11 mouse cellular contexts compared by ENCODE assay signal in genomic region chr2:34773673-34774072, GRCm38 (mm10). TPM values are rescaled to one million over a fixed set of nuclear protein-coding genes. Genes with fewer than 3 reads are reported as not detected.
A peak's percentile ranks its signal among the peaks of the same experiment; 100 is the strongest.
DNase-seq lines count a peak whose midpoint lies in the region; ATAC-seq and TF ChIP-seq lines count a peak whose summit lies in the region.
"Had no signal": no experiment of that assay in that cellular context is flagged by ENCODE, and none has a peak within 500 bp of the region (broad histone marks: within the 10 kb centered on the region; RNA-seq: fewer than 3 reads in every experiment).

No protein-coding gene starts in this region.

- DNase-seq in CD4-positive, CD25-positive, alpha-beta regulatory T cell, adult 2 months (ENCODE audit: low read depth, low spot score), result peak; percentile 22
- DNase-seq in testis, postnatal 14 days (ENCODE audit: low spot score), result no peak
- no peak for DNase-seq in cerebellum, postnatal 25 days
- DNase-seq in frontal cortex, postnatal 25 days (ENCODE audit: low spot score in 2 of 2), result no peak
- DNase-seq: kidney, adult 2 months; right cerebral cortex, adult 18-20 months had no signal

- TF ChIP-seq POLR2A in testis, adult 2 months (IDR thresholded peaks at IDR 0.05; ENCODE audit: control insufficient read depth, low read depth, low read length), result no peak

- no peaks in the 10 kb centered on the region for H3K27me3 ChIP-seq in testis, adult 2 months (ENCODE audit: control insufficient read depth, insufficient read depth, low read length)
- H3K27me3 ChIP-seq in liver, embryonic 15.5 days, result no peaks in the 10 kb centered on the region

- H3K4me2 ChIP-seq in liver, embryonic 15.5 days, result peak overlapping the region; percentile 77

- H3K4me3 ChIP-seq in testis, adult 2 months (ENCODE audit: control insufficient read depth, low read depth, low read length), result peak overlapping the region; percentile 47
- H3K4me3 ChIP-seq in liver, embryonic 15.5 days (replicated peaks), result peak overlapping the region; percentile 90

- H3K4me1 ChIP-seq in testis, adult 2 months (ENCODE audit: control insufficient read depth, insufficient read depth, low read length), result peaks cover 2% of the 10 kb centered on the region; the same call in 1 of the 2 replicates
- H3K4me1 ChIP-seq in liver, embryonic 15.5 days (replicated peaks), result peaks cover 60% of the 10 kb centered on the region

- peak overlapping the region; percentile 93 for H3K9ac ChIP-seq in liver, embryonic 15.5 days

- no peak overlapping the region for H3K27ac ChIP-seq in testis, adult 2 months (ENCODE audit: control insufficient read depth, insufficient read depth, low read depth, low read length)
- H3K27ac ChIP-seq in liver, embryonic 15.5 days (replicated peaks), result peak overlapping the region; percentile 6; the same call in 1 of the 2 replicates

- ATAC-seq in CD4-positive, CD25-positive, alpha-beta regulatory T cell, adult 4 months, result no peak
- no peak for ATAC-seq in liver, embryonic 15.5 days (ENCODE audit: insufficient read depth)
- ATAC-seq in erythroid progenitor cell, adult 5-6 weeks (replicated peaks; ENCODE audit: low FRiP score, poor library complexity, severe bottlenecking), result no peak

- 84% methylated on average over 4 of the region's 4 CpGs for WGBS in liver, embryonic 15.5 days (ENCODE audit: insufficient replicate concordance)

- H3K9me3 ChIP-seq in liver, embryonic 15.5 days (replicated peaks), result no peaks in the 10 kb centered on the region

- no peak for TF ChIP-seq CTCF in testis, adult 2 months (IDR thresholded peaks at IDR 0.05; ENCODE audit: control insufficient read depth, insufficient read depth, insufficient replicate concordance, low read depth, low read length)

- H3K36me3 ChIP-seq in testis, adult 2 months (ENCODE audit: control insufficient read depth, insufficient read depth, low read length), result peaks cover 6% of the 10 kb centered on the region
- H3K36me3 ChIP-seq in liver, embryonic 15.5 days (replicated peaks), result peaks cover 61% of the 10 kb centered on the region

RNA-seq across cellular contexts. Expression of gene Hspa5, which starts 1.9 kb away (rescaled TPM):
- 100 to 1,000 TPM; 536 to 586 TPM for polyA plus RNA-seq in CD4-positive, CD25-positive, alpha-beta regulatory T cell, adult 4 months (2017; shearing (Covaris generic))
- polyA plus RNA-seq in testis, adult 2 months (2012; rRNA removed), result 587 and 750 TPM in 2 replicates
- 509 TPM in 2 replicates for polyA plus RNA-seq in liver, embryonic 15.5 days (2015; fragmentation: Nextera tagmentation; extraction: Ambion mirVana)
- 168 and 188 TPM in 2 replicates for total RNA-seq in erythroid progenitor cell, adult 5-6 weeks (2015; ENCODE audit: low replicate concordance)
- total RNA-seq in erythroid progenitor cell, adult 5-6 weeks (2017; ENCODE audit: low replicate concordance), result 512 and 550 TPM in 2 replicates

RNA-seq across cellular contexts. Expression of gene Gapvd1, which starts 18.6 kb away (rescaled TPM):
- 10 to 100 TPM; 53.4 to 55.7 TPM for polyA plus RNA-seq in CD4-positive, CD25-positive, alpha-beta regulatory T cell, adult 4 months (2017; shearing (Covaris generic))
- 19.0 and 19.2 TPM in 2 replicates for polyA plus RNA-seq in testis, adult 2 months (2012; rRNA removed)
- 79.9 and 89.4 TPM in 2 replicates for polyA plus RNA-seq in liver, embryonic 15.5 days (2015; fragmentation: Nextera tagmentation; extraction: Ambion mirVana)
- 106 and 118 TPM in 2 replicates for total RNA-seq in erythroid progenitor cell, adult 5-6 weeks (2015; ENCODE audit: low replicate concordance)
- 198 and 392 TPM in 2 replicates for total RNA-seq in erythroid progenitor cell, adult 5-6 weeks (2017; ENCODE audit: low replicate concordance)

RNA-seq across cellular contexts. Expression of gene Rabepk, which starts 26.0 kb away (rescaled TPM):
- 10 to 100 TPM; 49.8 to 60.5 TPM for polyA plus RNA-seq in CD4-positive, CD25-positive, alpha-beta regulatory T cell, adult 4 months (2017; shearing (Covaris generic))
- polyA plus RNA-seq in testis, adult 2 months (2012; rRNA removed), result 431 and 458 TPM in 2 replicates
- polyA plus RNA-seq in liver, embryonic 15.5 days (2015; fragmentation: Nextera tagmentation; extraction: Ambion mirVana), result 20.1 and 22.3 TPM in 2 replicates
- 1.3 and 9.0 TPM in 2 replicates for total RNA-seq in erythroid progenitor cell, adult 5-6 weeks (2015; ENCODE audit: low replicate concordance)
- 1.5 and 4.7 TPM in 2 replicates for total RNA-seq in erythroid progenitor cell, adult 5-6 weeks (2017; ENCODE audit: low replicate concordance)

RNA-seq across cellular contexts. Expression of gene Fbxw2, which starts 52.4 kb away (rescaled TPM):
- polyA plus RNA-seq in CD4-positive, CD25-positive, alpha-beta regulatory T cell, adult 4 months (2017; shearing (Covaris generic)), result 10 to 100 TPM; 72.6 to 91.8 TPM
- 13.0 and 14.9 TPM in 2 replicates for polyA plus RNA-seq in testis, adult 2 months (2012; rRNA removed)
- polyA plus RNA-seq in liver, embryonic 15.5 days (2015; fragmentation: Nextera tagmentation; extraction: Ambion mirVana), result 57.5 and 60.5 TPM in 2 replicates
- total RNA-seq in erythroid progenitor cell, adult 5-6 weeks (2015; ENCODE audit: low replicate concordance), result 92.6 and 93.5 TPM in 2 replicates
- 95.5 and 121 TPM in 2 replicates for total RNA-seq in erythroid progenitor cell, adult 5-6 weeks (2017; ENCODE audit: low replicate concordance)

RNA-seq across cellular contexts. Expression of gene Gm34653, which starts 59.1 kb away (rescaled TPM):
- polyA plus RNA-seq in CD4-positive, CD25-positive, alpha-beta regulatory T cell, adult 4 months (2017; shearing (Covaris generic)), result not detected
- polyA plus RNA-seq in testis, adult 2 months (2012; rRNA removed), result not detected in 2 replicates
- polyA plus RNA-seq in liver, embryonic 15.5 days (2015; fragmentation: Nextera tagmentation; extraction: Ambion mirVana), result not detected in 2 replicates
- 1.3 TPM in 1 of 2 replicates, not detected in the other for total RNA-seq in erythroid progenitor cell, adult 5-6 weeks (2015; ENCODE audit: low replicate concordance)
- not detected in 2 replicates for total RNA-seq in erythroid progenitor cell, adult 5-6 weeks (2017; ENCODE audit: low replicate concordance)
- polyA plus RNA-seq: brain, embryonic 14.5 days; kidney, adult 2 months had no signal
